Comparison of ENCODE assay signal across 23 mouse cellular contexts in genomic region chr11:37830975-37831374, GRCm38 (mm10).
DNase-seq lines count a peak whose midpoint lies in the region; ATAC-seq and TF ChIP-seq lines count a peak whose summit lies in the region.
"Had no signal": no experiment of that assay in that cellular context is flagged by ENCODE, and none has a peak within 500 bp of the region (broad histone marks: within the 10 kb centered on the region; RNA-seq: fewer than 3 reads in every experiment).

No protein-coding gene starts in this region.

- no peak overlapping the region for H3K27ac ChIP-seq in neural tube, embryonic 13.5 days (replicated peaks)
- H3K27ac ChIP-seq in neural tube, embryonic 14.5 days (ENCODE audit: low read depth, low read length): no peak overlapping the region
- H3K27ac ChIP-seq in neural tube, embryonic 15.5 days (replicated peaks): no peak overlapping the region

- no peak for TF ChIP-seq POLR2A in brain, embryonic 14.5 days (IDR thresholded peaks at IDR 0.05; ENCODE audit: borderline replicate concordance, extremely low read depth, insufficient read depth, insufficient read length, poor library complexity, severe bottlenecking)

- no peaks in the 10 kb centered on the region for H3K9me3 ChIP-seq in neural tube, embryonic 13.5 days
- no peaks in the 10 kb centered on the region for H3K9me3 ChIP-seq in neural tube, embryonic 14.5 days (ENCODE audit: control insufficient read depth, low read length)
- H3K9me3 ChIP-seq in neural tube, embryonic 15.5 days (replicated peaks): no peaks in the 10 kb centered on the region
- H3K9me3 ChIP-seq: G1E had no signal

- H3K9ac ChIP-seq in neural tube, embryonic 13.5 days: no peak overlapping the region
- H3K9ac ChIP-seq in neural tube, embryonic 14.5 days (replicated peaks; ENCODE audit: low read depth, low read length): no peak overlapping the region
- H3K9ac ChIP-seq in neural tube, embryonic 15.5 days (replicated peaks): no peak overlapping the region

- peaks cover 3% of the 10 kb centered on the region; the same call in 1 of the 2 replicates for H3K27me3 ChIP-seq in neural tube, embryonic 13.5 days
- H3K27me3 ChIP-seq in neural tube, embryonic 14.5 days (ENCODE audit: control insufficient read depth, insufficient read depth, low read length): no peaks in the 10 kb centered on the region
- H3K27me3 ChIP-seq in neural tube, embryonic 15.5 days (replicated peaks): no peaks in the 10 kb centered on the region
- H3K27me3 ChIP-seq: CH12.LX, Patski had no signal

- no peak overlapping the region for H3K4me3 ChIP-seq in neural tube, embryonic 13.5 days
- H3K4me3 ChIP-seq in neural tube, embryonic 14.5 days (ENCODE audit: low read depth, low read length): no peak overlapping the region
- H3K4me3 ChIP-seq in neural tube, embryonic 15.5 days (replicated peaks): no peak overlapping the region

- H3K4me1 ChIP-seq in neural tube, embryonic 13.5 days (replicated peaks): no peaks in the 10 kb centered on the region
- H3K4me1 ChIP-seq in neural tube, embryonic 14.5 days (ENCODE audit: control insufficient read depth, insufficient read depth, low read length): no peaks in the 10 kb centered on the region
- no peaks in the 10 kb centered on the region for H3K4me1 ChIP-seq in neural tube, embryonic 15.5 days

- WGBS in neural tube, embryonic 13.5 days: 40% methylated on average over 3 of the region's 3 CpGs
- WGBS in neural tube, embryonic 14.5 days: 39% methylated on average over 3 of the region's 3 CpGs
- 34% methylated on average over 3 of the region's 3 CpGs for WGBS in neural tube, embryonic 15.5 days

- H3K36me3 ChIP-seq in neural tube, embryonic 13.5 days: no peaks in the 10 kb centered on the region
- H3K36me3 ChIP-seq in neural tube, embryonic 14.5 days (ENCODE audit: control insufficient read depth, insufficient read depth, low read length): no peaks in the 10 kb centered on the region
- no peaks in the 10 kb centered on the region for H3K36me3 ChIP-seq in neural tube, embryonic 15.5 days
- H3K36me3 ChIP-seq: G1E had no signal

- TF ChIP-seq CTCF in brain, embryonic 14.5 days (IDR thresholded peaks at IDR 0.05; ENCODE audit: borderline replicate concordance, extremely low read depth, insufficient read depth, insufficient read length): no peak

- H3K4me2 ChIP-seq in neural tube, embryonic 13.5 days: no peak overlapping the region
- H3K4me2 ChIP-seq in neural tube, embryonic 14.5 days (ENCODE audit: low read depth, low read length): no peak overlapping the region
- H3K4me2 ChIP-seq in neural tube, embryonic 15.5 days: no peak overlapping the region

- DNase-seq in neural tube, embryonic 10.5 days (ENCODE audit: extremely low spot score, low spot score): no peak
- DNase-seq in retina, embryonic 14.5 days (ENCODE audit: low spot score): peak; percentile 3
- DNase-seq in retina, postnatal 1 day: no peak
- peak; percentile 31 for DNase-seq in brain, embryonic 14.5 days (ENCODE audit: low read depth)
- no peak for DNase-seq in thymus, postnatal 10 days (ENCODE audit: low spot score in 2 of 2)
- DNase-seq: adrenal gland, adult 2 months; adrenal gland, adult 8-10 months; adrenal gland, postnatal 10 days; adrenal gland, postnatal 14 days; adrenal gland, postnatal 25 days; adrenal gland, postnatal 36 days; B cell, adult 2 months; cerebellum, adult 11 months; cerebellum, adult 11-12 months; cerebellum, adult 18-20 months had no signal

- ATAC-seq in neural tube, embryonic 13.5 days (ENCODE audit: low read depth): peak; percentile 69; the same call in 1 of the 2 replicates
- peak; percentile 69; the same call in 1 of the 2 replicates for ATAC-seq in neural tube, embryonic 14.5 days (ENCODE audit: low read depth)
- ATAC-seq in neural tube, embryonic 15.5 days (ENCODE audit: low FRiP score): no peak
- ATAC-seq: activated CD4-positive, CD25-positive, alpha-beta regulatory T cell, adult 4 months; CD4-positive, CD25-positive, alpha-beta regulatory T cell, adult 4 months; Patski had no signal

Comparison
In these comparisons a context has a peak if more than half of its experiments do, and no peak if none do; other contexts are left out.
1. DNase-seq: peak in retina, embryonic 14.5 days (single experiment) and brain, embryonic 14.5 days (single experiment); none in neural tube, embryonic 10.5 days (single experiment), retina, postnatal 1 day (single experiment) and thymus, postnatal 10 days (0 of 2).